Mouse (Mus musculus) c-Kit-positive CD71-positive TER-119-positive erythroid progenitor cells, embryonic 14.5 days (primary cell): ENCODE measurements around the gene Ehf.

ENCODE experiments used
- DNase-seq: peaks from one replicate; pipeline ENCODE4 v3.0.0-alpha.2; 2013; ENCODE audit warnings: low spot score

The Ehf gene

GRCm38 (mm10) chr2:103303132-103303531 lies at the start of gene Ehf:
Gene Ehf, minus strand, starts transcription at chr2:103303278.
- DNase-seq, result no peak

- peak; percentile 66 for DNase-seq
These were observed 44.4 kb upstream of the Ehf start for GRCm38 (mm10) chr2:103347417-103347891.

GRCm38 (mm10) chr2:103346751-103347289 lies 43.7 kb upstream of the Ehf start:
- DNase-seq, result no peak

DNA sequence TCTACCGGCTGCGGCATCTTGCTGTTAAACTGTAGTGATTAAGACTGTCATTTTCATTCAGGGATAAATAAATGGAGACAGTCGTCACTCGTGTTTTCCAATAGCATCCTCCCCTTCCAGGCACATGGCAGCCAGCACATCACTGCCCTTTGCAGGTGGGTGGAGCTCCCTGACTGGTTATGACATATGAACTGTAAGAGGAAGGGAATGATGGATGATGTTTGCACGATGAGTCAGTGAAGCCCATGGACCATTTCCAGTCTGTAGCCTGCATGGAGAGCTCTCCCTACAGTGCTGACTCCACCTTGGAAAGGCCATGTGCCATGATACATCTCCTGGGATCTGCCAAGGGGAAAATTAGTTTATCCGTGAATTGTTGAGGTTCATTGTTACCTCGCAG lies 40.5 kb upstream of the Ehf start:
- no peak for DNase-seq

- no peak for DNase-seq
These were observed 39.0 kb upstream of the Ehf start for GRCm38 (mm10) chr2:103342123-103342522.

- DNase-seq, result no peak
These were observed 38.4 kb upstream of the Ehf start for GRCm38 (mm10) chr2:103341375-103341971.

DNA sequence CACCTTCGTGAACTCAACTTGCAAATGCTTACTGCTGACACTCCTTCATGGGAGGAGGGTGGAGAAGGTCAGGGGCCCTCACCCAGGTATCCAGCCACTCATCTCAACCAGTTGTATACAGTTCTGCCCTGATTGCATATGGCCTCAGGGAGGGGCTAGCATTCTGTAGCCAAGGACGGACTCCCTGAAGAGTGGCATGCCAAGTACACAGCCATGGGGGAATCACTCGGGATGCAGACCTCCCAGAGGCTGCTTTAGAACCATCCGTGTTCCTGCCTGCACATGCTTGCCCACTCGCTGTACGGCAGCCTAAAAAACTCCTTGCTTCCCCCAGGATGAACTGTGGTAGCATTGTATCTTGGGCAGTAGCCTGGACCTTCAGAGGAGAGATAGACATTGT lies 35.6 kb upstream of the Ehf start:
- no peak for DNase-seq

DNA sequence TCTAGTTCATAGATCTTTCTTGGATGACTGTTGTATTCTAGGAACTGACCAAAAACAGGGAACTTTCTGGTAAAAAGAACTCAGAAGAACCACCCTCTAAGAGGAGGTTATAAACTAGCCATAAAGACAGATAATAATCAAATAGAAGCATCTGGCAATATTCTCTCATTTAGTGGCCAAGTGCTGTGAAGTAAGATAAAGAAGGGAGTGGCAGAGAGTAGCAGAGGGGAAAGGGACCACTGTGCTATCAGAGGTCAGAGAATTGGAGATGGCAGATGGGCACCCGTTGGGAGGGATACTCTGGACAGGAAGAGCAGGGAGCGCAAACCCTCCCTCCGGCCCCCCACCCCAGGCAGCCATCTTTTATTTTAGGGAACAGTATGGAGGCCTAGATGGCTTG lies 34.3 kb upstream of the Ehf start:
- no peak for DNase-seq

DNA sequence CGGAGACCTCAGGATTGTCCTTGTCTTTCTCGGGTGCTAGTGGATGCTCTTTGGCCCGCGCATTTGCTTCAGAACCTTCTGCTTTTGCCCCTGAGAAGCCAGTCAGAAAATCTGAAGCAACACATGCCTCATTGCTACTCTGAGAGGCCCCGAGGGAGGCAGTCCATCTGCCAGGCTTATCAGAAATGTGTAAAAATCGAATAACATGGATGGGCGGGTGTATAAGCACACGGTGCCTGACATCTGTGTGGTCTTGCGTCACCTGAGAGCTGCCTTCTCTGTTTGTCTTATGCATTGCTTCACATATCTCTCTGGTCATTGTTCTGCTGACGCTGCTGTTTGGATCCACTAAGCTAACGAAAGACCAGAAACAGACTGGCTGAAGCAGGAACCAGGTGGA lies 33.5 kb upstream of the Ehf start:
- no peak for DNase-seq

DNA sequence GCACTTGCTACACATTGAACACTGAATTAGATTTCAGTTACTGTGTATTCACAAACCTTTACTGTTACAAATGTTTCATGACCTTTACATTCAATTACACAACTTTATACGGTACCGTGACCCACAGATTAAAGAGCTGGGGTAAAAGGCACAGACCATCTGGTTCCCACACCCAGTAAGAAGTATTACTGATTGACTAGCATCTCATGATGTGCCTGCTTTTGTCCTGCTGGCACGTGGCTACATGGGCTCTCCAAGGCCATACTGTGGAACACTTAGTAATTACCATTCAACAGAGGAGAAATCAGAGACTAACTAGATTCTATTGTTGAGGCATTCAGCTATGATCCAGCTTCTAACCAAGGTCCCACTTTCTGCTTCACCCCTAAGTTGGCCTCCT lies 32.9 kb upstream of the Ehf start:
- no peak for DNase-seq

DNA sequence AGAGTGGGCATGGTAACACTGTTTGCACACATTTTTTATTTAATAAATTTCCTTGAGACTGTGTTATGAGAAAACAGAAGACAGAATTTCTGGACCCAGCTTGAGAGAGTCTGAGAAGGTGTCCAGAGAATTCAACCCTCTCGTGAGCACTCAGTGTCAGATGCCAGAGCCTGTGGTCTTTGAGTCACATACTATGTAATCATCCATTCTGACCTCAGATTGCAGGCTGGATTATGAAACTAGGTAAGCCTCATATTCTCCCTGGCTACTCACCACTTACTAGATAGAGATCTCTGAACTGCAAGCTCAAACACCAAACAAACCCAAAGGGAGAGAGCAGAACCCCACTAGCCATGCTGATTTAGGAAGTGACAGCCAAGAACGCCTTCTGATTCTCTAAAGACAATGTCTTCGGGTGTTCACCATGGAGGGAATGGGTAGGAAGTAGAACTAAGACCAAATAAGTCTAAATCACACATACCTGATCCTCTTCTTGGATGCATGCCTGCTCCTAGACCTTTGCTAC lies 28.7 kb upstream of the Ehf start:
- no peak for DNase-seq

DNA sequence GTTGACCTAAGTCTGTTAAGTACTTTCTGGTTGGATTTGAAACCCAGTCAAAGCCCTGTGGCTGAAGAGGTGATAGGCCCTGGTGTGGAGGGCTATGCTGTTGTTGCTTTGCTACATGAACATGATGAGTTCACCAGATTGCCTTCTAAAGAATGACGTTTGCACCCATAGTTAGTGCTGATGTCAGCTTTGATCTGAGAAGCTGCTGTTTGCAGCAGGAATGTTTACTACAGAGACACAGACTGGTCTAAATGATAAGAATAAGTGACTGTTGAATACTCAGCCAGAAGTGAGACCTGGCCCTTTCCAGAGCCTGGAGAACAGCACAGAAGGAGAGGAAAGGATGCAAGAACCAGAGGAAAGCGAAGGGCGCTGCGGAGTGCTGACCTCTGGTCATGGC lies 25.7 kb upstream of the Ehf start:
- no peak for DNase-seq

DNA sequence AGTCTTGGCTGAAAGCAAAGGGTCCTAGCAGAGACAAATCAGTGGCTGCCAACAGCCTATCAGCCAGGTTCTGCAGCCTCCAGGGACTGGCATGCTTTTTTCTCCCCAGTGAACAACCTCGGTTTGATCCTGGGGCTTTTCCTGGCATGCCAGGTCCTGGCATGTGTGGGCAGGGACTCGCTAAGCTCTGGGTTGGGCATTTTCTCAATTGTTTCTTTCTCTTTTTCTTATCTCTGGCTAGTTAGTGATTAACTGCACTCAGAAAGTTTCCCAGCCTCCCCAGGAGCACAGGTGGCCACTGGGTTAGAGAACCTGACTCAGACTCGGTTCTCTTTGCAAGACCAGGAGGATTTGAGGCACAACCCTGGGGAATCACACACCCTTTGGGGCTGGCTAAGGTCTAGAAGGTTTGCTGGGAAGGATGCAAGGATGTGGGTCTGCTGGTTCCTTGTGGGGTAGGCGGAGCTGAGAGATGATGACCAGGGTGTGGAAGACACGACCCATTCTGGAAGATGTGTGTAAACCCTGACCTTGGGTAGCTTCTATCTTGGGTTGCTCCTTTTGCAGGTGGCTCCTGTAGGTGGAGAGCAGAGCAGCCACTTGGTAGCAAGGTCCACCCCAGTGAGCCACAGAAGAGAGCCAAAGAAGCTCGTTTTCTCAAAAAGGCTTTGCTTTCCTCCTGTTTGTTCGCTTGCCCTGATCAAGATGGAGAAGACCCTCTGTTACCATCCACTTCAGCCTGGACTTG lies 22.4 kb upstream of the Ehf start:
- no peak for DNase-seq

GRCm38 (mm10) chr2:103324320-103324719 lies 21.2 kb upstream of the Ehf start:
- DNase-seq, result no peak

GRCm38 (mm10) chr2:103322171-103322570 lies 19.1 kb upstream of the Ehf start:
- no peak for DNase-seq

- peak; percentile 46 for DNase-seq
These were observed 18.6 kb upstream of the Ehf start for GRCm38 (mm10) chr2:103321638-103322037.

DNA sequence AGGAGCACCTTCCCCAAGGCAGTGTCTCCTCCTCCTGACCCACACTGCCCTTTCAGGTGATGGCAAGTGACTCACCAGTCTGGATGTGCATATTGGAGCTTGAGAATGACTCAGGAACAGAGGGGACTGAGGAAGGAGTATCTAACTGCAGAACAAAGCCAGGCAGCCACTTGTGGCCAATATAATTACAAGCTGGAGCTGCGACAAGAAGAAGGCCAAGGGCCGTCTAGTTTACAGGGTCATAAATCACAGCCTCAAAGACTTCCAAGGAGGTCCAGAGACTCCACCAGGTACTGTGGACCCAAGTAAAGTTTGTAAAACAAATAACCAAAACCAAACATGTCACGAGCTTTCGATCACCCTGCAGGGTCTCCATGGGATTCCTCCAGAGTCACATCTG lies 10.9 kb upstream of the Ehf start:
- DNase-seq, result no peak

GRCm38 (mm10) chr2:103312640-103313039 lies 9.6 kb upstream of the Ehf start:
- DNase-seq, result no peak

GRCm38 (mm10) chr2:103310663-103311062 lies 7.6 kb upstream of the Ehf start:
- DNase-seq, result no peak

GRCm38 (mm10) chr2:103306686-103307085 lies 3.6 kb upstream of the Ehf start:
- DNase-seq, result no peak

DNA sequence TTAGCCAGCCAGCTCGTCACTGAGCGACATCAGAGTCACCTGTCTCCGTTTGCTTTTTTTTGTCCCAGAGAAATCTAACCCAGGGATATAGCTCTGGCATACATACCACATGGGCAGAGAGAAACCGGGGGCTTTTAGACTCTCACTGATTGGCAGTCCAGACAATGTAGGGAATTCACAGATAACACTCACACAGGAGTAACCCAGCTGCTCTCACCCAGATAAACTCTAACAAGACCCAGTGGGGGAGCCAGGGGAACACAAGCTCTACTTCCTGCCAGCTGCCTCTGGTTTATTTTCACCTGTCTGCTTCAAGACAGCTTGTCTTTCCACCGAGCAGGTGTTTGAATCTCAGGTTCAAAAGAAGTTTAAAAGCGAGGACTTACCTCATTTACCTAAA lies 409 bp downstream of the Ehf start:
- peak; percentile 43 for DNase-seq

DNA sequence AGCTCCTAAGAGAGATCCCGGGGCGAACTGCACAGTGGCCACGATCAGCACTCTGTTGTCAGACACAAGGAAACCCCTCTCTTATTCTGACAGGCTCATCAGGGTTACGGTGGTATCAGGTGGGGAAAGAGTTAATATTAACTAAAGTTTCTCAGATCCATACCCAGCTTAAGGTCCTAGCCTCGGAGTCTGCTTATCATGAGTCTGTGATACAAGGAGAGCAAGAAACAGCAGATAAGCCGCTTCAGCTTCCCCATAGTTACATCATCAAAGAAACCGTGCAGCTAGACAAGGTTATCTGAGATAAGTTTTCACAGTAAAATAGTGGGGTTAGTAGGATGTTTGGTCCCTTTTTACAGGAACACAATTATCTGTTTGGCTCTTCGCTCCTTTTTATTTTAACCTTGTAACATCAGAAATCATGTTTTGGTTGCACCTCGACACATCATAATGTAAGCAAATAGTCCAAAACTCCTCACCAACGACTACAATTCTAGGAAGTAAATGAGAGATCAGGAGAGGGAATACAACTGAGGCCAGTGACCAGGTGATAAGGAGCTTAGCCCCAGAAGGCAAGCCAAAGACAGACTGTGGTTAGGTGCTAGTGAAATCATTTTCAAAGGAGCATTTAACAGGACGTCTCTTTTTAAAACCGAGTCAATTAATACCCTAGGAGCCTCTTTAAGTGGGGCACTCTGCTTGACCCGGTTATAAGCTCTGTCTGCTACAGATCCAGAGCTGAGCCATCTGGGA lies 4.2 kb downstream of the Ehf start:
- peak; percentile 57 for DNase-seq

DNA sequence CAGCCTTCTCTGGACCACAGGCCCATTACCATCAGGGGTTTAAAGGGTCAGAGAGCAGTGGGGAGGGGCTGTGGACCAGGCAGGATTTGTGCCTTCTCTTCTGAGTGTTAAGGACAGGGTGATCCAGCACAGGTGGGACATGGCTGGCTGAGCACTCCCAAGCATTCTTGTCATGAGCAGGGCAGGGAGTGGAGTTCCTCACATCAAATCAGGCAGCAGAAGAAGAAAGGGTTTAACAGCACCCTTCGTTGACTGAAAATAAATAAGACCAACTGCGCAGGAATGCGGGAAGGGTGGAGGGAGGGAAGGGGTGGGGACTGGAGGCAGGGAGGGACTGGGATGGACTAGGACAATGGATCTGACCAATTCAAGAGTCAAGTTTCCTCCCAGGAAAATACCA lies 8.6 kb downstream of the Ehf start:
- no peak for DNase-seq
